Mouse (Mus musculus): ENCODE results near the gene Cend1.

GRCm38 (mm10) chr7:141468522-141469211 lies 39.4 kb upstream of the Cend1 start:
- peak; percentile 44 for TF ChIP-seq CTCF (IDR thresholded peaks at IDR 0.05; ENCODE audit: extremely low read depth, insufficient read depth, low read length)
- no peak for TF ChIP-seq POLR2A (IDR thresholded peaks at IDR 0.05; ENCODE audit: extremely low read depth, insufficient read depth, low read length)

All from cortical plate, adult 2 months (tissue).